Mouse (Mus musculus) gastrocnemius, postnatal 25 days (tissue): ENCODE measurements around the gene Pax7. TPM values are rescaled to one million over a fixed set of nuclear protein-coding genes. Genes with fewer than 3 reads are reported as not detected.

Experiments used
- total RNA-seq, 2 experiments: library from RNA; stranded (reverse); gene quantifications; 1 replicate in 1 of 2; 2 replicates in 1 of 2; pipeline ENCODE4 v1.2.3; 2021

Gene Pax7
- total RNA-seq, 2 experiments from 2014 or later: 1.6 to 2.4 TPM

Other genes with a start within 250 kb of the Pax7 start
- under 1 TPM in 1 of 2 experiments, not detected in 1; 0.08 TPM for gene Gm21969, start 230.3 kb downstream of the Pax7 start, total RNA-seq
- gene Aldh4a1, start 210.7 kb downstream of the Pax7 start, total RNA-seq: 10 to 100 TPM; 62.2 to 72.0 TPM
- not detected for gene Tas1r2, start 180.0 kb downstream of the Pax7 start, total RNA-seq
- 1 to 10 TPM in 1 of 2 experiments, under 1 TPM in 1; 0.05 to 1.7 TPM for gene Klhdc7a, start 134.5 kb upstream of the Pax7 start, total RNA-seq